Mouse (Mus musculus): ENCODE measurements at regions not wholly inside any gene's neighbourhood (a gene's known extent, or its start where the extent isn't known, plus 50 kb on each side); places are given as distances from the start of the nearest gene placed in this dataset.

DNA sequence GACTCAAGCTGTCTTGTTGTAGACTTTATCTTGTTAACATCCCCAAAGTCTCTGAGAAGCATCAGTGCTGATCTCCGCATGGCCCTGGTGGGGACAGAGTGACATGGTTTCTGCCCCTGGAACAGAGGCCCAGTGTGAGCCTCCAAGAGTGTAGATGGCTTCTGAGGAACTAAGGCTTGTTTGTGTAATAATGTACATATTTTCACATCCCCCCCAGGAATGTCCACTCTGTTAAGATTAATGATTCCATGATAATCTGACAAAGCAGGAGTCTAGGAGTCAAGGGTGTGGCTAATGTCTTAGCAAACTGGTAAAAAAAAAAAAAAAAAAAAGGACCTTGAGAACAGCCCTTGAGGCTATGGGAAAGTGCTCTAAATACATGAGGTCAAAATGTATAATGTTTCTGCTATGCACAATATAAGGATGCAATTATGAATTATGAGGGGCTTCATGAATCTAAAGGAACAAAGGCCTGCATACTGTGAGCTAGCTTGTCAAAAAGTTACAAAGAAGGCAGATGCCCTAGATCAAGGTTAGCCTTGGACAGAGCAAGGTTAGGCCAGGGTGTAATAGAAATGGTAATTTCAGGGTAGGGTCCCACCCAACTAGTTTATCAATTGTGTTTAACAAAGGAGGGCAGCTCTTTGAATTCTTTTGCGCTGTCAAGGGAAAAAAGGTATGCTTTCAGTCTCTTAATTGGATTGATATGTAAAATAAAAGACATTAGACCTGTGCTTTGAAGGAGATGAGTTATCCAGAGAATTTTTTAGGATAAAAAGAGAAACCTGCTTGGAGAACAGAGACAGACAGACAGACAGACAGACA, 886.3 kb downstream of the Gsdmc2 start:
- no peak overlapping the region for H3K4me3 ChIP-seq (replicated peaks in 1 of 3; ENCODE audit: low read depth in 2 of 3, low read length in 2 of 3, poor library complexity in 1 of 3)
- no peaks in the 10 kb centered on the region for H3K9me3 ChIP-seq (replicated peaks; ENCODE audit: low read length)
- H3K27ac ChIP-seq (ENCODE audit: insufficient read depth, low read depth), result no peak overlapping the region
- no peak overlapping the region for H3K4me2 ChIP-seq (ENCODE audit: insufficient read depth, low read depth, poor library complexity, severe bottlenecking)
- H3K4me1 ChIP-seq (ENCODE audit: control insufficient read depth in 1 of 2, insufficient read depth in 2 of 2), result peaks cover 0 to 10% of the 10 kb centered on the region in 2 experiments; a peak in 2 of 4 replicates
- no peaks in the 10 kb centered on the region for H3K36me3 ChIP-seq (replicated peaks in 1 of 2; ENCODE audit: control insufficient read depth in 1 of 2, insufficient read depth in 1 of 2, low read length in 1 of 2)
- H3K79me2 ChIP-seq (replicated peaks; ENCODE audit: control insufficient read depth, extremely low read depth, insufficient read depth, poor library complexity, severe bottlenecking), result no peaks in the 10 kb centered on the region
- no peaks in the 10 kb centered on the region for H3K27me3 ChIP-seq (replicated peaks)
- TF ChIP-seq ETS1 (conservative IDR thresholded peaks at IDR 0.05; ENCODE audit: low read depth, low read length), result no peak
- TF ChIP-seq MAFK (IDR thresholded peaks at IDR 0.05; ENCODE audit: insufficient replicate concordance, low read length), result no peak
- TF ChIP-seq USF1 (IDR thresholded peaks at IDR 0.05; ENCODE audit: low read depth, low read length), result no peak
- TF ChIP-seq EP300 (IDR thresholded peaks at IDR 0.05; ENCODE audit: low read length), result no peak
- TF ChIP-seq POLR2AphosphoS2 (IDR thresholded peaks at IDR 0.05; ENCODE audit: low read depth, low read length), result no peak
- TF ChIP-seq ZKSCAN1 (IDR thresholded peaks at IDR 0.05; ENCODE audit: borderline replicate concordance, low read depth, low read length), result no peak
- no peak for TF ChIP-seq PAX5 (IDR thresholded peaks at IDR 0.05; ENCODE audit: low read length)
- TF ChIP-seq GABPA (IDR thresholded peaks at IDR 0.05; ENCODE audit: insufficient replicate concordance, low read depth, low read length), result no peak
- no peak for TF ChIP-seq TCF12 (IDR thresholded peaks at IDR 0.05; ENCODE audit: low read depth, low read length)
- no peak for TF ChIP-seq TBP (conservative IDR thresholded peaks at IDR 0.05; ENCODE audit: low read depth, low read length)
- TF ChIP-seq CTCF (conservative IDR thresholded peaks at IDR 0.05 in 1 of 2, IDR thresholded peaks at IDR 0.05 in 1 of 2; ENCODE audit: low read depth in 2 of 2, low read length in 2 of 2), result no peak
- TF ChIP-seq MAZ (IDR thresholded peaks at IDR 0.05; ENCODE audit: low read depth, low read length), result no peak
- TF ChIP-seq SIN3A (IDR thresholded peaks at IDR 0.05; ENCODE audit: low read length), result no peak
- no peak overlapping the region for H3K9ac ChIP-seq (ENCODE audit: insufficient read depth, low read depth)
- DNase-seq (ENCODE audit: extremely low read depth), result no peak
- in situ Hi-C loops (cut with MboI; ENCODE audit: low pct_ligation_motif_present, low pct_unique_long_range_greater_than_20kb, low sequenced_read_pairs) (no loop called here), dilution Hi-C loops (cut with MboI; ENCODE audit: extremely low pct_ligation_motif_present, extremely low pct_unique_long_range_greater_than_20kb, low sequenced_read_pairs) (no loop called here)

DNA sequence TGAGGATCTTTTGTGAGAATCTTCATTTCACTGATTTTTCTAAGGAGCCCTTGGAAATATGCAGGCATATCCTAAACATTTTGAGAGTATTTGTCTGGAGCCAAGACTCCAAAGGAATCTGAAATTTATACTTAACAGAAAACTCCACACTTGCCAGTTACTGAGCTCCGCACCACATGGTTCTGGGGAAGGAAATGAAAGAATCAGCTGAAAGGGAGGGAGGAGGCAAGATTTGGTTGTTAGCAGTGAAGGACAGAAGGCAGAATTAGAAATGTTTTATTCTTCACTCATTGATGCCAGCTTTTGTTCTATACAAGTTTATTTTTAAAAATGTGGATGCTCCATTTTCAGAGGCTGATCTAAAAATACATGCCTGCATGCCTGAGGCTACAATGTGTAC, 890.1 kb downstream of the Gsdmc2 start:
- H3K9ac ChIP-seq (ENCODE audit: insufficient read depth, low read depth), result no peak overlapping the region
- H3K4me1 ChIP-seq (ENCODE audit: control insufficient read depth in 1 of 2, insufficient read depth in 2 of 2), result peaks cover 0 to 10% of the 10 kb centered on the region in 2 experiments; a peak in 2 of 4 replicates
- dilution Hi-C loops (cut with MboI; ENCODE audit: extremely low pct_ligation_motif_present, extremely low pct_unique_long_range_greater_than_20kb, low sequenced_read_pairs) (no loop called here), in situ Hi-C loops (cut with MboI; ENCODE audit: low pct_ligation_motif_present, low pct_unique_long_range_greater_than_20kb, low sequenced_read_pairs) (no loop called here)
- H3K79me2 ChIP-seq (replicated peaks; ENCODE audit: control insufficient read depth, extremely low read depth, insufficient read depth, poor library complexity, severe bottlenecking), result no peaks in the 10 kb centered on the region
- peak overlapping the region; percentile 69; the same call in 1 of the 2 replicates for H3K4me2 ChIP-seq (ENCODE audit: insufficient read depth, low read depth, poor library complexity, severe bottlenecking)
- no peak overlapping the region for H3K4me3 ChIP-seq (replicated peaks in 1 of 3; ENCODE audit: low read depth in 2 of 3, low read length in 2 of 3, poor library complexity in 1 of 3)
- 0 out of 2 replicates have a peak, but pooled peaks have one; percentile 7 for TF ChIP-seq MXI1 (IDR thresholded peaks at IDR 0.05; ENCODE audit: low read depth, low read length)
- TF ChIP-seq JUN (IDR thresholded peaks at IDR 0.05; ENCODE audit: insufficient read depth, low read depth, low read length), result no peak
- TF ChIP-seq NRF1 (IDR thresholded peaks at IDR 0.05; ENCODE audit: low read depth, low read length), result no peak
- no peak for TF ChIP-seq SMC3 (IDR thresholded peaks at IDR 0.05; ENCODE audit: low read depth, low read length)
- no peak for TF ChIP-seq IRF4 (IDR thresholded peaks at IDR 0.05; ENCODE audit: low read depth, low read length)
- no peak for TF ChIP-seq POLR2AphosphoS2 (IDR thresholded peaks at IDR 0.05; ENCODE audit: low read depth, low read length)
- H3K27me3 ChIP-seq (replicated peaks), result no peaks in the 10 kb centered on the region
- DNase-seq (ENCODE audit: extremely low read depth), result no peak
- no peak overlapping the region for H3K27ac ChIP-seq (ENCODE audit: insufficient read depth, low read depth)
- H3K36me3 ChIP-seq (replicated peaks in 1 of 2; ENCODE audit: control insufficient read depth in 1 of 2, insufficient read depth in 1 of 2, low read length in 1 of 2), result no peaks in the 10 kb centered on the region
- H3K9me3 ChIP-seq (replicated peaks; ENCODE audit: low read length), result no peaks in the 10 kb centered on the region
